In the genomic region with DNA sequence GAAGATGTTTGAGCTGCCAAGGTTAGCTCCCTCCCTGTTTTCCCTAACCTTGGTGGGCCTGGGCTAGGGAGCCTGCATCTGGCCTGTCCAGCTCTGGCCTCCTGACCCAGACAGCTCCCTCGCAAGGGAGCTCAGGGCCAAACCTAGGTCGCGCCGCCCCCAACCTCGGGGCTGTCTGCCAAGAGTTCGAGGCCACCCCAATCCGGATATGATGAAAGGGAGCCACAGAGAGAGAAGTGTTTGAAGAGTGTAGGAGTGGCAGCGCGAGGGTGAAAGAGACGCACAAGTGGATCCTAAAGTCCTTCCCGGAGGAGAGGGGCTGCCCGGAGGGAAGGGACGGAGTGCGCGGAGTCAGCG, we compare ENCODE assay signal across 8 mouse cellular contexts. TPM values are rescaled to one million over a fixed set of nuclear protein-coding genes. Genes with fewer than 3 reads are reported as not detected.
DNase-seq lines count a peak whose midpoint lies in the region; ATAC-seq and TF ChIP-seq lines count a peak whose summit lies in the region.

A gene (plus strand): TSS at position 201 of the 357 bp plus-strand sequence.

- H3K27ac ChIP-seq in neural tube, embryonic 11.5 days (ENCODE audit: low read depth, low read length) = no peak within 1 kb of the TSS
- no peak within 1 kb of the TSS for H3K27ac ChIP-seq in cortical plate, adult 2 months (ENCODE audit: insufficient read depth, low read length)
- peak within 1 kb of the TSS; percentile 93 for H3K27ac ChIP-seq in kidney, adult 2 months (ENCODE audit: insufficient read depth, low read depth, low read length)
- H3K27ac ChIP-seq in lung, embryonic 15.5 days = peak within 1 kb of the TSS; percentile 96

- no peak for TF ChIP-seq CTCF in cortical plate, adult 2 months (IDR thresholded peaks at IDR 0.05; ENCODE audit: extremely low read depth, insufficient read depth, low read length)
- TF ChIP-seq CTCF in kidney, adult 2 months (conservative IDR thresholded peaks at IDR 0.05; ENCODE audit: insufficient read depth, insufficient read length, low read depth, low read length) = no peak

- peak; percentile 47 for ATAC-seq in neural tube, embryonic 11.5 days (ENCODE audit: insufficient read depth, low FRiP score, low TSS enrichment)
- ATAC-seq in lung, embryonic 15.5 days (ENCODE audit: borderline replicate concordance, extremely low read depth, low FRiP score, low TSS enrichment) = peak; percentile 74
- no peak; the same call in 1 of the 2 replicates for ATAC-seq in megakaryocyte-erythroid progenitor cell, adult 5-6 weeks (replicated peaks; ENCODE audit: low FRiP score, low TSS enrichment, poor library complexity, severe bottlenecking)

- DNase-seq in neural tube, embryonic 11.5 days (ENCODE audit: low spot score) = no peak
- DNase-seq in neural tube, embryonic 10.5 days (ENCODE audit: extremely low spot score, low spot score) = no peak
- DNase-seq in heart, adult 9 months (ENCODE audit: low spot score in 2 of 2) = peak; percentile 76 to 78
- peak; percentile 77 for DNase-seq in kidney, adult 2 months
- peak; percentile 89 for DNase-seq in ovary, adult 18-20 months (ENCODE audit: low spot score)

- no peaks in the 10 kb centered on the region for H3K9me3 ChIP-seq in neural tube, embryonic 11.5 days (ENCODE audit: control insufficient read depth, low read length)
- H3K9me3 ChIP-seq in lung, embryonic 15.5 days = no peaks in the 10 kb centered on the region

- peak within 1 kb of the TSS; percentile 66 for H3K4me3 ChIP-seq in neural tube, embryonic 11.5 days (ENCODE audit: low read depth, low read length)
- H3K4me3 ChIP-seq in cortical plate, adult 2 months (ENCODE audit: insufficient read depth, low read length) = peak within 1 kb of the TSS; percentile 45
- H3K4me3 ChIP-seq in kidney, adult 2 months (ENCODE audit: insufficient read depth, low read depth, low read length) = peak within 1 kb of the TSS; percentile 91
- peak within 1 kb of the TSS; percentile 81 for H3K4me3 ChIP-seq in lung, embryonic 15.5 days

- H3K4me2 ChIP-seq in neural tube, embryonic 11.5 days (ENCODE audit: low read depth) = peak within 1 kb of the TSS; percentile 97
- peak within 1 kb of the TSS; percentile 69 for H3K4me2 ChIP-seq in lung, embryonic 15.5 days

- H3K36me3 ChIP-seq in neural tube, embryonic 11.5 days (ENCODE audit: control insufficient read depth, insufficient read depth, low read length) = no peaks in the 10 kb centered on the region
- H3K36me3 ChIP-seq in kidney, adult 2 months (ENCODE audit: control insufficient read depth, insufficient read depth, low read length) = no peaks in the 10 kb centered on the region
- no peaks in the 10 kb centered on the region for H3K36me3 ChIP-seq in lung, embryonic 15.5 days

- TF ChIP-seq POLR2A in cortical plate, adult 2 months (IDR thresholded peaks at IDR 0.05; ENCODE audit: extremely low read depth, insufficient read depth, low read length) = no peak
- no peak for TF ChIP-seq POLR2A in kidney, adult 2 months (IDR thresholded peaks at IDR 0.05; ENCODE audit: low read depth, low read length)

- no peaks in the 10 kb centered on the region for H3K4me1 ChIP-seq in neural tube, embryonic 11.5 days (ENCODE audit: control insufficient read depth, insufficient read depth, low read length)
- no peaks in the 10 kb centered on the region for H3K4me1 ChIP-seq in cortical plate, adult 2 months (ENCODE audit: control insufficient read depth, insufficient read depth, low read length)
- H3K4me1 ChIP-seq in kidney, adult 2 months (ENCODE audit: control insufficient read depth, insufficient read depth, low read length) = no peaks in the 10 kb centered on the region
- H3K4me1 ChIP-seq in lung, embryonic 15.5 days = peaks cover 23% of the 10 kb centered on the region

- peak within 1 kb of the TSS; percentile 77 for H3K9ac ChIP-seq in neural tube, embryonic 11.5 days (ENCODE audit: low read length)
- H3K9ac ChIP-seq in lung, embryonic 15.5 days = peak within 1 kb of the TSS; percentile 87

- WGBS in neural tube, embryonic 11.5 days = 0% methylated on average over 16 of the region's 16 CpGs
- under 1% methylated on average over 16 of the region's 16 CpGs for WGBS in kidney, adult 2 months
- 0% methylated on average over 16 of the region's 16 CpGs for WGBS in lung, embryonic 15.5 days

- peaks cover 3% of the 10 kb centered on the region; the same call in 1 of the 2 replicates for H3K27me3 ChIP-seq in neural tube, embryonic 11.5 days (ENCODE audit: control insufficient read depth, insufficient read depth, low read length)
- no peaks in the 10 kb centered on the region for H3K27me3 ChIP-seq in kidney, adult 2 months (replicated peaks; ENCODE audit: control insufficient read depth, insufficient read depth, low read length)
- H3K27me3 ChIP-seq in lung, embryonic 15.5 days = no peaks in the 10 kb centered on the region

RNA-seq across cellular contexts. Expression of the gene that starts here (rescaled TPM):
- 4.0 and 5.1 TPM in 2 replicates for polyA plus RNA-seq in neural tube, embryonic 11.5 days (2014; fragmentation: Nextera tagmentation; extraction: Ambion mirVana)
- 2.5 and 3.0 TPM in 2 replicates for polyA plus RNA-seq in cortical plate, adult 2 months (2012; rRNA removed)
- polyA plus RNA-seq in kidney, adult 2 months (2012; rRNA removed) = 9.7 and 10.5 TPM in 2 replicates
- polyA plus RNA-seq in lung, embryonic 15.5 days (2015; fragmentation: Nextera tagmentation; extraction: Ambion mirVana) = 7.9 and 9.9 TPM in 2 replicates
- total RNA-seq in megakaryocyte-erythroid progenitor cell, adult 5-6 weeks (2014; fragmentation: Nextera tagmentation) = 0.11 and 0.45 TPM in 2 replicates
- 2.8 and 4.4 TPM in 2 replicates for total RNA-seq in megakaryocyte-erythroid progenitor cell, adult 5-6 weeks (2017)

Comparison
In these comparisons a context has a peak if more than half of its experiments do, and no peak if none do; other contexts are left out.
1. DNase-seq: peak in heart, adult 9 months (2 of 2), kidney, adult 2 months (single experiment) and ovary, adult 18-20 months (single experiment); none in neural tube, embryonic 11.5 days (single experiment) and neural tube, embryonic 10.5 days (single experiment).
2. H3K27ac ChIP-seq: peak in kidney, adult 2 months (single experiment) and lung, embryonic 15.5 days (single experiment); none in neural tube, embryonic 11.5 days (single experiment) and cortical plate, adult 2 months (single experiment).
3. Peak in every context shown above with its lines, with median percentiles within 50 percentile points of each other: H3K4me3 ChIP-seq.